Mouse (Mus musculus) ES-E14 (cell line): Measurements from ENCODE around the gene Wdr4. TPM values are rescaled to one million over a fixed set of nuclear protein-coding genes. Genes with fewer than 3 reads are reported as not detected.
A peak's percentile ranks its signal among the peaks of the same experiment; 100 is the strongest.
"Not testable (repeated sequence)": the region's sequence is repeated elsewhere in the genome, so short reads cannot be mapped to it uniquely, and the experiment has no call there.

Experiments
- DNase-seq: peaks from one replicate; pipeline ENCODE4 v3.0.0-alpha.2; 2013; ENCODE audit warnings: low read depth, low spot score
- H3K27ac ChIP-seq: 2 replicates; pipeline ENCODE4 v1.5.1; 2012; ENCODE audit warnings: low read depth, mild to moderate bottlenecking, low read length, moderate library complexity, mixed read lengths; ENCODE audit not compliant: poor library complexity, insufficient read depth, severe bottlenecking
- H3K36me3 ChIP-seq: 2 replicates; pipeline ENCODE4 v1.6.1; 2012; ENCODE audit warnings: mild to moderate bottlenecking, low read length, moderate library complexity, mixed read lengths; ENCODE audit not compliant: control insufficient read depth, poor library complexity, insufficient read depth, severe bottlenecking
- H3K4me1 ChIP-seq, 2 experiments: fragments of 150-350 bp in 1 of 2; sonication (generic) in 1 of 2; 2 replicates each; pipeline ENCODE4 v1.6.1; 2012; ENCODE audit warnings: low read length in 2 of 2, mild to moderate bottlenecking in 1 of 2, mixed read lengths in 1 of 2; ENCODE audit not compliant: control insufficient read depth in 2 of 2, insufficient read depth in 2 of 2, poor library complexity in 1 of 2
- H3K4me3 ChIP-seq, 2 experiments: fragments of 150-350 bp in 1 of 2; sonication (generic) in 1 of 2; 2 replicates each; pipeline ENCODE4 v1.5.1; 2012; ENCODE audit warnings: low read length in 2 of 2, low read depth in 1 of 2, mild to moderate bottlenecking in 1 of 2, mixed read lengths in 1 of 2; ENCODE audit not compliant: insufficient read depth in 1 of 2, poor library complexity in 1 of 2, severe bottlenecking in 1 of 2
- H3K9ac ChIP-seq: 2 replicates; pipeline ENCODE4 v1.6.1; 2012; ENCODE audit warnings: low read depth, mild to moderate bottlenecking, low read length, mixed read lengths; ENCODE audit not compliant: poor library complexity, insufficient read depth, severe bottlenecking
- H3K9me3 ChIP-seq: fragments of 150-350 bp; sonication (generic); 2 replicates; pipeline ENCODE4 v1.6.1; 2012; ENCODE audit warnings: low read depth, mild to moderate bottlenecking, low read length; ENCODE audit not compliant: control insufficient read depth, insufficient read depth
- CHD2 ChIP-seq: IDR thresholded peaks from 2 replicates; pipeline ENCODE4 v1.6.1; 2014; ENCODE audit warnings: mild to moderate bottlenecking, low read depth, low read length, inconsistent platforms
- HCFC1 ChIP-seq: IDR thresholded peaks from 2 replicates; pipeline ENCODE4 v1.6.1; 2012; ENCODE audit warnings: low read length, inconsistent platforms, borderline replicate concordance; ENCODE audit not compliant: insufficient read depth
- MAFK ChIP-seq: IDR thresholded peaks from 2 replicates; pipeline ENCODE4 v1.6.1; 2014; ENCODE audit warnings: mild to moderate bottlenecking, low read depth, low read length, inconsistent platforms; ENCODE audit not compliant: insufficient read depth
- ZC3H11A ChIP-seq: IDR thresholded peaks from 2 replicates; pipeline ENCODE4 v1.6.1; 2012; ENCODE audit warnings: low read depth, mild to moderate bottlenecking, inconsistent platforms, low read length, borderline replicate concordance
- ZNF384 ChIP-seq: IDR thresholded peaks from 2 replicates; pipeline ENCODE4 v1.6.1; 2012; ENCODE audit warnings: low read depth, low read length, inconsistent platforms
- in situ Hi-C, 2 experiments: fragments of 600-800 bp; cut with MboI; formaldehyde crosslinking; loops; one replicate each; pipeline ENCODE4 v1.15.1; 2025; ENCODE audit warnings: low sequenced_read_pairs in 2 of 2, inconsistent platforms in 1 of 2; ENCODE audit not compliant: unreplicated experiment in 2 of 2
- total RNA-seq: library from RNA; depleted of rRNA; stranded (reverse); fragments of 300-350 nt; gene quantifications from 2 replicates; pipeline ENCODE4 v1.2.3, GENCODE M21; 2012

Wdr4 gene
- total RNA-seq, 1 experiment: 58.5 TPM

- Histone ChIP-seq H3K9me3 (no peaks in the 10 kb centered on the region), H3K4me1 (0 out of 4 replicates have a peak, but pooled peaks cover 0 to 6% of the 10 kb centered on the region in 2 experiments), H3K4me3 (no peak overlapping the region; a peak in 1 of 4 replicates), H3K9ac (peak overlapping the region; percentile 88; the same call in 1 of the 2 replicates), H3K36me3 (peaks cover 12% of the 10 kb centered on the region; the same call in 1 of the 2 replicates), H3K27ac (no peak overlapping the region)
- no peak for DNase-seq
- in situ Hi-C loops: no loop called here
- TF ChIP-seq CHD2: no peak
- TF ChIP-seq ZC3H11A: no peak
Measured at GRCm38 (mm10) chr17:31557124-31557880, 37.5 kb upstream of the Wdr4 start.

- TF ChIP-seq ZNF384 (no peak), ZC3H11A (no peak), MAFK (no peak), CHD2 (no peak), HCFC1 (no peak)
- no peak for DNase-seq
Measured at GRCm38 (mm10) chr17:31556253-31556652, 36.5 kb upstream of the Wdr4 start.

GRCm38 (mm10) chr17:31552601-31553000 is 32.8 kb upstream of the Wdr4 start:
- H3K4me1 ChIP-seq, H3K9ac ChIP-seq, H3K4me3 ChIP-seq, in situ Hi-C loops, DNase-seq, H3K9me3 ChIP-seq, H3K27ac ChIP-seq: not testable (repeated sequence)
- H3K36me3 ChIP-seq: peaks cover 17% of the 10 kb centered on the region; the same call in 1 of the 2 replicates

More at GRCm38 (mm10) chr17:31556253-31556652, 36.5 kb upstream of the Wdr4 start:
- H3K4me1 ChIP-seq: 0 out of 4 replicates have a peak, but pooled peaks cover 0 to 6% of the 10 kb centered on the region in 2 experiments
- no peaks in the 10 kb centered on the region for H3K9me3 ChIP-seq
- H3K4me3 ChIP-seq: no peak overlapping the region
- H3K27ac ChIP-seq: no peak overlapping the region
- in situ Hi-C loops: no loop called here
- H3K9ac ChIP-seq: no peak overlapping the region
- H3K36me3 ChIP-seq: peaks cover 15% of the 10 kb centered on the region; the same call in 1 of the 2 replicates

- Histone ChIP-seq H3K36me3 (peaks cover 5% of the 10 kb centered on the region; the same call in 1 of the 2 replicates), H3K9ac (no peak overlapping the region), H3K27ac (no peak overlapping the region), H3K4me1 (peaks cover 0 to 5% of the 10 kb centered on the region in 2 experiments; a peak in 1 of 4 replicates), H3K9me3 (no peaks in the 10 kb centered on the region), H3K4me3 (no peak overlapping the region)
- DNase-seq: no peak
- TF ChIP-seq ZC3H11A: no peak
- TF ChIP-seq HCFC1: no peak
- no peak for TF ChIP-seq ZNF384
- TF ChIP-seq CHD2: no peak
- TF ChIP-seq MAFK: no peak
- in situ Hi-C loops: no loop called here
Measured at GRCm38 (mm10) chr17:31549389-31549788, 29.6 kb upstream of the Wdr4 start.

- Histone ChIP-seq H3K27ac (no peak overlapping the region), H3K4me1 (peaks cover 0 to 5% of the 10 kb centered on the region in 2 experiments; a peak in 1 of 4 replicates), H3K4me3 (no peak overlapping the region), H3K9me3 (no peaks in the 10 kb centered on the region), H3K9ac (no peak overlapping the region), H3K36me3 (peaks cover 5% of the 10 kb centered on the region; the same call in 1 of the 2 replicates)
- in situ Hi-C loops: no loop called here
- no peak for DNase-seq
- TF ChIP-seq ZC3H11A: no peak
- no peak for TF ChIP-seq ZNF384
Measured at GRCm38 (mm10) chr17:31547974-31548373, 28.2 kb upstream of the Wdr4 start.
